Mouse (Mus musculus) frontal cortex, postnatal 10 days (tissue): ENCODE measurements around the gene Tasp1.
"Not testable (repeated sequence)": the region's sequence is repeated elsewhere in the genome, so short reads cannot be mapped to it uniquely, and the experiment has no call there.

Experiments
- DNase-seq, 2 experiments: peaks; one replicate each; pipeline ENCODE4 v3.0.0; 2022; ENCODE audit warnings: low spot score in 2 of 2, mixed read lengths in 1 of 2

Gene Tasp1

DNA sequence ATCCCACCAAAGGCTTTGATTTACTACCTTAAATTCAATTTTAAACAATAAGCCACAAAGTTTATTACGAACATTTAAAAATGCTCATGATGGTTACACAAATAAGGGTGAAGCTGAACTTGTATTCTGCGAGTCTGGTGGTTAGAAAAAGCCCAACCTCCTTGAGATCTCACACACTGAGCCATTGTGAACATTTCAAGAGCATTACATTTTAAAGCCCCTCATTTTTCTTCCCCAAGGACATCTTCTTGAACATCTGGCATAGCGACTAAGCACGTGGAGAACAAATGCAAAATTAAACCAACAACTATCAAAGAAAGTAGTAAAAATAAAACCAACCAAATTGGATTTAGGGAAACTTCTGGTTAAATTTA lies 182.4 kb downstream of the Tasp1 start:
- no peak for DNase-seq

DNA sequence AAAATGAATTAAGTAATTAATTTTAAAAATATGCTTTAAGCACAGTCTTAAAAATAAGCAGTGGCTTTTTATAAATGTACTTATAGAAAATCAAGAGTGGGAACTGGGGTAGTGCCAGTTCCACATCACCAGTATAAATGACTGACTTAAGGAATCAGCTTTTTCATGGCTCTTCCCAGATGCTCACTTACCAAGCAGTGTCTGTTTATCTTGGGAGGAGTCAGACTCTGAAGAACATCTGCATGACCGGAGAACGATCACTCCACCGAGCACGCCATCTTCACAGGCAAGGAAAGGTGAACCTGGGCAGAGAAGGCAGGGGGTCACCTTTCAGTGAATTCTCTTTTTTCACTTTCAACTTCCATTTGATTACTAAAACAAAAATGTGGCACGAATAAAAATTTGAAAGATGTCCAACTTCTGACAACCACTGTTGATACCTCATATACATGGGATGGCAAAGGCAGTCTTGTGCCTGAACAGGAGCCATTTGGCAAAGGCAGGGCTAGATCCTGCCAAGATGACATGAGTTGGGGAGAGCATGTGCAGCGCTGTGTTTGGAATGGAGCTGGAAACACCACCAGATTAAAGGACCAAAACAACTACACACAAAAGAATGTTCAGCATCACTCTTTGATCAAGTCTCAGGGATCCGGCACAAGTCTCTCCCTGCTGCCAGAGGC lies 182.9 kb downstream of the Tasp1 start:
- no peak for DNase-seq

GRCm38 (mm10) chr2:139878052-139878621 lies 188.5 kb downstream of the Tasp1 start:
- DNase-seq = no peak

DNA sequence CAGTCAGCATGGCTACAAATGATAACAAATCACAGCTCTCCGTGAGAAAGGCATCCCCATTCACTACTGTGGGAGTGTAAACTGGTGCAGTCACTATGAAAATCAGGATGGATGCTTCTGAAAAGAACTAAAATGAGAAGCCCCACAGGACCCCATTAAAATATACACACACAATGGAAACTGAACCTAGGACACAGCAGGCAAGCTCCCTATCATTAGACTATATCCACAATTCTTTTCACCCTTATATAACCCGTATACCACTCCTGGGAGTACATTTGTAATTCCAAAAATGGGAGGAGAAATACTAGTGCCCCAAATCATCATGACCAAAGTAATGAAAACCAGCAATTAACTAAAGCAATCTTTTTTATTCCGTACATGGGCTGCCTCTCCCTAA lies 190.7 kb downstream of the Tasp1 start:
- DNase-seq = no peak

DNA sequence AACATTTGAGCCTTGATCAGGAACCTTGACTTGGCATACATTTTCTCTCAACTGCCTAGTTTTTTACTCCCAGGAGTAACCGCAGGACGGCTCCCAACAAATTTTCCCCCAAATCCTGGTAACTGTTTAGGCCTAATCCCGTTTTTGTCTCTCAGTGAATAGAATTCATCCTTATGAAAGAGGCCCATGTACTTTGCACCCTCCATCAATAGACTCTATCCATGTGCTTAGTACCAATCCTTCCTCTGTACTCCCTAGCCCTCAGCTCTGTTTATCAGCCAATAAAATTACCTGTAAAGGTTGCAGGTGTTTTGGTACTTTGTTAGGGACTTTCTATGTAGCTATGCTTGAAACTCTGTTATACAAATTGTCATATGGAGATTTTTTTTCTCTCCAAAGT lies 192.4 kb downstream of the Tasp1 start:
- DNase-seq = no peak

DNA sequence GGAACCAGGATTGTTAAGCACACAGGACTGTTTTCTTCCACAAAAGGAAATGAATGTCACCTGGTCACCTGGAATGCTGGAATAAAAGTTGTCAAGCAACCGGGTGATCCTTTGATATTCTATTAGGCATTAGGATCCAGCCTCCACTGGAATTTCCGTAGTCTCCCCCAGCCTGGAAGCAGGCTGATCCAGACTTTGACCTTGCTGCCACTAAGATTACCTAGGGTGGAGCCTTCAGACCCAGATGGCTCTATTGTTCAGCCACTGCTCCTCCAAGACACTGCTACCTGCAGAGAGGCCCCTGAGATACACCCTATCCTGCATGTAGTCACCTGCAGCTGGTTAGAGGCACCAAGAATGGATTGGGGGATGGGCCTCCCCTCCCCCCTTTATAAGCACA lies 192.8 kb downstream of the Tasp1 start:
- no peak for DNase-seq

- DNase-seq = not testable (repeated sequence)
Measured at GRCm38 (mm10) chr2:139869071-139869470, 197.5 kb downstream of the Tasp1 start.

DNA sequence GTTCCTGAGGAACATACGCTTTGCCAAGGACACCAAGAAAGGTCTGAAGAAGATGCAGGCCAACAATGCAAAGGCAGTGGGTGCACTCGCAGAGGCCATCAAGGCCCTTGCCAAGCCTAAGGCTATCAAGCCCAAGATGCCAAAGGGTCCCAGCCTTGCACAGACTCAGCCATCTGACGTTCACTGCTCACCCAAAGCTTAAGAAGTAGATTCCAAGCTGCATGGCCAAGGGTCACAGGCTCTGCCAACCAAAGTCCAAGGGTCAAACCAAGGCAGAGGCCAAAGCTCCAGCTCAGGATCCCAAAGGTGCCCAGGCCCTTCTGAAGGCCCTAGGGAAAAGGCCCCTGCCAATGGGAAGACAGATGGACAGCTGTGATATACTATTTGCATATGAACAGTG lies 203.2 kb downstream of the Tasp1 start:
- DNase-seq = not testable (repeated sequence)

- DNase-seq = no peak
Measured at GRCm38 (mm10) chr2:139860133-139860494, 206.5 kb downstream of the Tasp1 start.

- no peak for DNase-seq
Measured at GRCm38 (mm10) chr2:139859424-139860132, 207.0 kb downstream of the Tasp1 start.

DNA sequence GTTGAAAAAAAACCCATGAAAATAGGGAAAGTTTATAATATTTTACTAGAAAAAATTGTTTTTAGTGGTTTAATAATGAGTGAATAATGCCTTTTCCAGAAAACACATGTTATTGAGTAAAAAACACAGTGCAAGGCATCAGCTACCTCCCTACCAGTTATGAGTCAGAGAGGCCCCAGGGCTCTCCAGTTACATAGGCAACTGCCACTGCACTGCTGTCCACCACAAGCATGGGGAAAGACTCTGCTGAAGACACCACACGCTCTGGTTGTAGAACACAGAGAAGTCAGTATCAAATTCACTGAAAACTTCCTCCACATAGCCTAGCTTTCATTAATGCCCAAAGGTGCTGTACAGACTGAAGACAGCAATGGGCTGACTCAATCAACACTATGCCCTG lies 217.0 kb downstream of the Tasp1 start:
- DNase-seq = no peak

DNA sequence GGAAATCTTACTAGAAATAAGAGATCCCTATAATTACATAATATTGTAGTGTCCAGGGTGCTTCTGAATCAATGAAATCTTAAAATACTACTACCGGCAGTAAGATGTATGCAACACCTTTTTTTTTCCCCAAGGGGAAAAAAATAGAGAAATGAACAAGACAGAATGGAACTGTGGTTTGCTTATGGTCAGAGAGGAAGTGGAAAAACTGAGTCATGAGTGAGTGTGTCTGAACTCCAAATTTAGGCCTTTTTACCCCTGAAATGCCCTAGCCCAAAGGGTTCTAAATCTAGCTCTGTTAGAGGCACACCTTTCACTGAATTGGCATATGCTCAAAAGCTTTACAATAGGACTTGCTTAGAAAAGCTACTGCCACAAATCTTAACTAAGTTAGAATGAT lies 225.2 kb downstream of the Tasp1 start:
- no peak for DNase-seq

GRCm38 (mm10) chr2:139840941-139841340 lies 225.7 kb downstream of the Tasp1 start:
- DNase-seq = no peak

DNA sequence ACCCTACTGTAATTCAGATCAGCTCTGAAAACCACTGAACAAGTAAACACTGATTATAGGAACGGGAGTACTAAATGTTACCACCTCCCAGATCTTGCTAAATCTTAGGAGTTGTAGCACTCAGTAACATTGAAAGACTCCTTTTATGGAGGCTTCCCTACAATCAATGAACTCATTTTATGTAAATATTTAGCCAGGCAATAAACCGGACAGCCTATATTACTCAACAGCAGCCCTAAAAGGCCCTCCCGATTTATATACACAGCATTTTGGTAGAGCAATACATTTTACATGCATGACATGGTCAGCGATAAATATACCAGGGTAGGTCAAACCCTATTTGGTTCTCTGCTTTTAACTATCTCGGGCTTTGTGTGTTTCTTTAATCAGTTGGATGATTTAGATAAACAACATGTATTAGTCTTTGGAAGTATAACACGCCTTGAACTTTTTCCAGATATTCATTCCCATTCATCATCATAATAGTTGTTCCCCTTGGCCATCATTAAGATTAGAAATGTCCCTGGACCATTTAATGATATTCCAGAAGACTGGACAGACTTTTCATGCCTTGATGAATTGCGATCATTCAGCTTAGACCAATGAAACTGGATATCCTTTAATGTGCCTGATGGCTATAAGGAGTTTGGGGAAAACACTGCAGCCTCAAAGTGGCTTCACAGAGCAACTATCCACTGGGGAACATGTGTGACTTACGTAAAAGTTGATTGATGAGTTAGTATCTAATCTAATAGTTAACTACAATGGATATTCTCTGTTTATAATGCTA lies 244.8 kb downstream of the Tasp1 start:
- DNase-seq = no peak

- no peak for DNase-seq
Measured at GRCm38 (mm10) chr2:139817275-139817674, 249.3 kb downstream of the Tasp1 start.

DNA sequence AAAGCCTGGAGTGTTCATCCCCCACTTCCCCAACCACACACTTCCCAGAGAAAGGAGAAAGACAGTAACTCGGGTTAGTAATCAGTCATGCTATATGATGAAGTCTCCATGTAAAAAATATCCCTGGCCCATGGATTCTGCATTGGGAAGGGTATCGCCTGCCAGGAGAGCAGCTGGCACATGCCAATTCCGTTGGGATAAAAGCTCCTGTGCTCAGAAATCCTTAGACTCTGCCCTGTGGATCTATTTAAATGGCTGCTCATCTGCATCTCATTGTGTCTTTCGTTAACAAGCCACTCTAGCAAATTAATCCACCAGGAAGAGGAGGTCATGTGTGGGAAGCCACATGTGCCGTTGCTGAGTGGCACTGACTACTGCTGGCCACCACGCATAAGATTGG lies 258.7 kb downstream of the Tasp1 start:
- DNase-seq = no peak

GRCm38 (mm10) chr2:139804041-139804440 lies 262.6 kb downstream of the Tasp1 start:
- DNase-seq = no peak

DNA sequence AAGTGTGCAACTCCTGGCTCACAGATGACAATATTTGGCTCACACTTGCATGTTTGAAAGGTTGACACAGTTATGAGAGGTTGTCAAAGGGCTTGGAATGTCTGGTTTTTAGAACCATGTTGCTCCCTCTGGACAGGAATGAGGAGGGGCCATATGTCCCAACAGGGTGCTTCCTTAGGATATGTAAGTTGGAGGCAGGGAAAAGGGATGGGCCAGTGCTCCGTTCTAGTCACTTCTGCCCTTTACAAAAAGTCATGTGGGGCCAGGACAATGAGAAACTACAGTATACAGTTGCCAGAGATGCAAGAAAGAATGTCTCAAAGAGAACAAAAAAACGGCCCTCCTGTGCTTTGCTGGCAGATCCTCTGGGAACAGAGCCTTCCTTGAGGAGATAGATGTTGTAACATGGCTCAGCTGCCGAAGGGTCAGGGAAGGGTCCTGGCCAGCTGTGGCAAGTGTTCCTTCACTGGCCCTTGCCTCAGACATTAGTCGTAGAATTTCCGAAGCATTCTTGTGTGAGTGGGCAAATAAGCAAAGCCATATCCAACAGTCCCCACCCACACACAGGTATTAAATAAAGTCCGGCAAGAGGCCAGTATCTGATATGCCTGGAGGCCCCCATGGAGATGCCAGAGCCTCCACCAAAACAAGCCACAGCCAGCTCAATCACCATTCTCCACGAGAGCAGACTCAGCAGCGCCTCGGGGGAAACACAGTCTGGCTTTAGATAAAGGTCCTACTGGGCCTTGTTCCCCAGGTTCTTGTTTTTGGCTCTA lies 274.1 kb downstream of the Tasp1 start:
- no peak for DNase-seq

DNA sequence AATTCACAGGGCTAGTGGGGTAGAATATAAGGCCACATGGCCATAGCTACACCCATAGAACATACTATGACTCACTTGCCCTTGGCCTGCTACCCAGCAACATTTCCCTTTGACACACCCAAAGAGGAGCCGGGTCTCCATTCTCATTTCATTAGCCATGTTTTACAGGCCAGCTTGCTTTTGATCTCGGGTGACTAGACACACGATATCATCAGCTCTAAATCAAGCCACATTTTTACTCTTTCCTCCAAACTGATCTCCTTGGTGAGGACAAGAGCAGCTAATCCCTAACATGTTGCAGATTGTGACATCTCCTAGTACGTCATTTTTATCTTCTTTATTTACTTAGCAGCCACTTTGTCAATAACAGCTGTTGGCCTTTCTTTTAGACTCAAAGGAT lies 277.9 kb downstream of the Tasp1 start:
- DNase-seq = no peak

- DNase-seq = no peak
Measured at GRCm38 (mm10) chr2:139784946-139785345, 281.7 kb downstream of the Tasp1 start.

DNA sequence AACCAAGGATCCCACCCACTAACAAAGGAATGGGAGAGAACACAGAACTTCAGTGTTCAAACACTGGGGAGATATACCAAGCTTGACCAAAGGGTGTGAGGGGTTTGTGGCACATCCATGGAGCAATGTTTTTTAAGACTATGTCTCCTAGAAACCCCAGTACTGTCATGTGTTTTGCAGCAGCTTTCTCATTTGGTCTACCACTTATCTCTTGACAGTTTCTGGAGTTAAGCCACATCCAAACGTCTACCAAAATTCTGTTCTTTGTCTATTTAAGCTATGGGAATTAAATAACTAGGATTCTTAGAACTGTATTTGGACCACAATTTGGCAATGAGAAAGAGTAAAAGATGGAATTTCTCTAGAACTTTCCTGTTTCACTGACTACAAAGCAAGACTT lies 282.1 kb downstream of the Tasp1 start:
- DNase-seq = no peak
